Comparison of ENCODE assay signal across 7 mouse cellular contexts in the genomic region with DNA sequence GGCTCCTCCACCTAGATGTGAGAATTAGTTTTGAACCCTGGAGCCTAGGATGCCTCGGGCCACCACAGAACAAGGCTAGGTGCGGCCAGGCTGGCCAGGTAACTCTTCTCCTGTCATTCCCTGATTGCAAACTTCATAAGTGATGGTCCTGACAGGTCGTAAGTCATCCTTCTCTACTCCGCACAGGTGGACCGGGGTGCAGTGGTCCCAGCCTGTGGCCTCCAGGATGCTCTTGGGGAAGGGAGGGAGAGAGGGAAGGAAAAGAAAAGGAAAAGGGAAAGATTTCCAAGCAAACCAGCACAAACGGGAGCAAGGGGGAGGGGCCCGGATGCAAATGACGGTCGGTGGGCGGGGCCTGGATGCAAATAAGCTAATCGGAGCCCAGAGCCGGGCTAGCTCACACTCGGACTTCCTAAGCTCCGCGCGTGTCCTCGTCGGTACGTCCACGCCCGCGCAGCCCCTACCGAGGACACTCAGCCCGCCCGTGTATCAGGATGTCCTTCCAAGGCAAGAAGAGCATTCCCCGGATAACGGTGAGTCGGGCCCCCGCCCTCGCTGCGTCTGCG. TPM values are rescaled to one million over a fixed set of nuclear protein-coding genes. Genes with fewer than 3 reads are reported as not detected.
DNase-seq lines count a peak whose midpoint lies in the region; ATAC-seq and TF ChIP-seq lines count a peak whose summit lies in the region.

Gene Dpysl4, plus strand, starts transcription at position 373 of the 566 bp plus-strand sequence.

- H3K27ac ChIP-seq in embryonic facial prominence, embryonic 10.5 days (replicated peaks): peak within 1 kb of the TSS; percentile 90
- H3K27ac ChIP-seq in kidney, embryonic 16.5 days (ENCODE audit: low read length): no peak within 1 kb of the TSS
- no peak within 1 kb of the TSS; the same call in 1 of the 2 replicates for H3K27ac ChIP-seq in limb, embryonic 13.5 days
- peak within 1 kb of the TSS; percentile 46; the same call in 1 of the 2 replicates for H3K27ac ChIP-seq in neural tube, embryonic 12.5 days

- ATAC-seq in kidney, embryonic 16.5 days (ENCODE audit: low FRiP score, low TSS enrichment): peak; percentile 70
- ATAC-seq in limb, embryonic 13.5 days (ENCODE audit: low FRiP score, low read depth): peak; percentile 87
- peak; percentile 83 for ATAC-seq in neural tube, embryonic 12.5 days (ENCODE audit: low FRiP score, low read depth)

- peaks cover 38% of the 10 kb centered on the region for H3K4me1 ChIP-seq in embryonic facial prominence, embryonic 10.5 days
- H3K4me1 ChIP-seq in kidney, embryonic 16.5 days (ENCODE audit: insufficient read depth, low read length): peaks cover 13% of the 10 kb centered on the region
- H3K4me1 ChIP-seq in limb, embryonic 13.5 days: peaks cover 19% of the 10 kb centered on the region
- H3K4me1 ChIP-seq in neural tube, embryonic 12.5 days: peaks cover 53% of the 10 kb centered on the region

- peak within 1 kb of the TSS; percentile 89 for H3K4me2 ChIP-seq in kidney, embryonic 16.5 days (replicated peaks; ENCODE audit: low read depth, low read length)
- peak within 1 kb of the TSS; percentile 79 for H3K4me2 ChIP-seq in limb, embryonic 13.5 days (replicated peaks)
- peak within 1 kb of the TSS; percentile 83 for H3K4me2 ChIP-seq in neural tube, embryonic 12.5 days (replicated peaks)

- TF ChIP-seq CTCF in brain, embryonic 14.5 days (IDR thresholded peaks at IDR 0.05; ENCODE audit: borderline replicate concordance, extremely low read depth, insufficient read depth, insufficient read length): no peak

- peak; percentile 64; the same call in 1 of the 2 replicates for TF ChIP-seq POLR2A in brain, embryonic 14.5 days (IDR thresholded peaks at IDR 0.05; ENCODE audit: borderline replicate concordance, extremely low read depth, insufficient read depth, insufficient read length, poor library complexity, severe bottlenecking)

- peaks cover 46% of the 10 kb centered on the region for H3K27me3 ChIP-seq in embryonic facial prominence, embryonic 10.5 days (replicated peaks; ENCODE audit: low read depth, poor library complexity, severe bottlenecking)
- peaks cover 24% of the 10 kb centered on the region for H3K27me3 ChIP-seq in kidney, embryonic 16.5 days (ENCODE audit: insufficient read depth, low read length)
- H3K27me3 ChIP-seq in limb, embryonic 13.5 days: peaks cover 45% of the 10 kb centered on the region
- H3K27me3 ChIP-seq in neural tube, embryonic 12.5 days (replicated peaks): no peaks in the 10 kb centered on the region

- H3K36me3 ChIP-seq in embryonic facial prominence, embryonic 10.5 days (replicated peaks): peaks cover 23% of the 10 kb centered on the region
- no peaks in the 10 kb centered on the region for H3K36me3 ChIP-seq in kidney, embryonic 16.5 days (ENCODE audit: insufficient read depth, low read length)
- peaks cover 11% of the 10 kb centered on the region for H3K36me3 ChIP-seq in limb, embryonic 13.5 days
- peaks cover 17% of the 10 kb centered on the region for H3K36me3 ChIP-seq in neural tube, embryonic 12.5 days

- peak within 1 kb of the TSS; percentile 79 for H3K4me3 ChIP-seq in embryonic facial prominence, embryonic 10.5 days
- peak within 1 kb of the TSS; percentile 62 for H3K4me3 ChIP-seq in kidney, embryonic 16.5 days (ENCODE audit: low read length)
- peak within 1 kb of the TSS; percentile 57 for H3K4me3 ChIP-seq in limb, embryonic 13.5 days
- H3K4me3 ChIP-seq in neural tube, embryonic 12.5 days: peak within 1 kb of the TSS; percentile 93

- DNase-seq in brain, embryonic 14.5 days (ENCODE audit: low read depth): peak; percentile 93
- peak; percentile 89 for DNase-seq in embryonic facial prominence, embryonic 10.5 days (ENCODE audit: low spot score)
- DNase-seq in heart, adult 9 months (ENCODE audit: low spot score in 2 of 2): peak; percentile 9 to 44
- DNase-seq in urinary bladder, postnatal 36 days (ENCODE audit: low spot score in 2 of 2): peak; percentile 26

- H3K9me3 ChIP-seq in embryonic facial prominence, embryonic 10.5 days: no peaks in the 10 kb centered on the region
- no peaks in the 10 kb centered on the region for H3K9me3 ChIP-seq in kidney, embryonic 16.5 days (ENCODE audit: low read length)
- H3K9me3 ChIP-seq in limb, embryonic 13.5 days: no peaks in the 10 kb centered on the region
- no peaks in the 10 kb centered on the region for H3K9me3 ChIP-seq in neural tube, embryonic 12.5 days

- H3K9ac ChIP-seq in kidney, embryonic 16.5 days (replicated peaks; ENCODE audit: low read length): peak within 1 kb of the TSS; percentile 72
- peak within 1 kb of the TSS; percentile 79 for H3K9ac ChIP-seq in limb, embryonic 13.5 days
- peak within 1 kb of the TSS; percentile 97 for H3K9ac ChIP-seq in neural tube, embryonic 12.5 days

- WGBS in embryonic facial prominence, embryonic 10.5 days: 7% methylated on average over 32 of the region's 32 CpGs
- WGBS in kidney, embryonic 16.5 days: 9% methylated on average over 25 of the region's 32 CpGs
- 5% methylated on average over 32 of the region's 32 CpGs for WGBS in limb, embryonic 13.5 days
- WGBS in neural tube, embryonic 12.5 days: 6% methylated on average over 32 of the region's 32 CpGs

RNA-seq across cellular contexts. Expression of gene Dpysl4, which starts in this region (rescaled TPM):
- polyA plus RNA-seq in brain, embryonic 14.5 days (2012; rRNA removed): 192 and 195 TPM in 2 replicates
- 63.8 and 64.4 TPM in 2 replicates for polyA plus RNA-seq in embryonic facial prominence, embryonic 10.5 days (2016; fragmentation: Nextera tagmentation; extraction: Ambion mirVana)
- 15.0 and 15.5 TPM in 2 replicates for polyA plus RNA-seq in kidney, embryonic 16.5 days (2015; fragmentation: Nextera tagmentation; extraction: Ambion mirVana)
- 24.3 and 24.4 TPM in 2 replicates for polyA plus RNA-seq in limb, embryonic 13.5 days (2015; fragmentation: Nextera tagmentation; extraction: Ambion mirVana)
- polyA plus RNA-seq in neural tube, embryonic 12.5 days (2016; fragmentation: Nextera tagmentation; extraction: Ambion mirVana): 425 and 434 TPM in 2 replicates

Comparison
In these comparisons a context has a peak if more than half of its experiments do, and no peak if none do; other contexts are left out.
1. DNase-seq: peak in every context shown above with its lines; median percentile 93 in brain, embryonic 14.5 days; 89 in embryonic facial prominence, embryonic 10.5 days; 26 in heart, adult 9 months; 26 in urinary bladder, postnatal 36 days.
2. H3K27ac ChIP-seq: peak in embryonic facial prominence, embryonic 10.5 days (single experiment) and neural tube, embryonic 12.5 days (single experiment); none in kidney, embryonic 16.5 days (single experiment) and limb, embryonic 13.5 days (single experiment).
3. Peak in every context shown above with its lines, with median percentiles within 50 percentile points of each other: H3K4me3 ChIP-seq, ATAC-seq, H3K4me2 ChIP-seq and H3K9ac ChIP-seq.